Mouse (Mus musculus): ENCODE data around the gene Tmem109.

DNA sequence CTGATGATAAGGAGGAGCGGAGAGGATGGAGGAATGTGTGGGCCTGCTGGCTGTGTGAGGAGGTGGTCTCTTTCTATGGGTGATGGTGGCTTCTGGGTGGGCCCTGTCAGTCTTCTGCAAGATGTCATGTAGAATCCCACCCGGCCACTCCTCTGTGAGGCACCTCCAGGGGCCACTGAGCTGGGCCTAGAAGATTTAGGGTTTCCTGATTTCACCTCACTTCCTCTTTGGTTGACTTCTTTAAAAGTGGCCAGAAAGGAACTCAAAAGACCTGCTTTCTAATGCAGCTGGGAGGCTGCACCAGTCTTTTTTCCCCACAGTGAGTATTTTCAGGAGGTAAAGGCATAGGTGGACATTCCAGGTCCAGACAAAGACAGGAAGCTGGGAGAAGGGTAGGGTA is 48.8 kb upstream of the Tmem109 start:
- TF ChIP-seq CTCF (conservative IDR thresholded peaks at IDR 0.05; ENCODE audit: low read length) (no peak), POU5F1 (IDR thresholded peaks at IDR 0.05; ENCODE audit: borderline replicate concordance, low read length) (no peak)

Data from E14TG2a.4 (cell line).